Mouse (Mus musculus): ENCODE data around the gene Chpf.

Chpf gene

GRCm38 (mm10) chr1:75478916-75479634 is at the start of gene Chpf, which contains the start of gene Tmem198:
TSS of gene Chpf (minus strand) at chr1:75479307.
TSS of gene Tmem198 (plus strand) at chr1:75479532.
- peak; percentile 88 to 94 for DNase-seq (ENCODE audit: low spot score in 2 of 2)

DNA sequence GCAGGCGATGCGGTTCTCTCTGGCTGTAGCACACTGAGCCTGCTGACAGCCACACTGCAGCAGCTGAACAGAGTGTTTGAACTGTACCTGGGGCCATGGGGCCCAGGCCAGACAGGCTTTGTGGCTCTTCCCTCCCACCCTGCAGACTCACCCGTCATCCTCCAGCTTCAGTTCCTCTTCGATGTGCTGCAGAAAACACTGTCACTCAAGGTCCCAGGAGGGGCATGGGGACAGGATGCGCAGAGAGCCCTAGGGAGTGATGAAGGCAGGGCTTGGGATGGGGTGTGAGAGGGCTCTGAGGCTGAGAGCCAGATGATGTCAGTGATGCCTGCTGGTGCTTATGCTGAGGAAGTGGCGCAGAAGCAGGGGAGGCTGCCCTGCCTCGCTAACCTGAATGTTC is 45.6 kb upstream of the Chpf start:
- DNase-seq (ENCODE audit: low spot score in 2 of 2) = no peak

DNA sequence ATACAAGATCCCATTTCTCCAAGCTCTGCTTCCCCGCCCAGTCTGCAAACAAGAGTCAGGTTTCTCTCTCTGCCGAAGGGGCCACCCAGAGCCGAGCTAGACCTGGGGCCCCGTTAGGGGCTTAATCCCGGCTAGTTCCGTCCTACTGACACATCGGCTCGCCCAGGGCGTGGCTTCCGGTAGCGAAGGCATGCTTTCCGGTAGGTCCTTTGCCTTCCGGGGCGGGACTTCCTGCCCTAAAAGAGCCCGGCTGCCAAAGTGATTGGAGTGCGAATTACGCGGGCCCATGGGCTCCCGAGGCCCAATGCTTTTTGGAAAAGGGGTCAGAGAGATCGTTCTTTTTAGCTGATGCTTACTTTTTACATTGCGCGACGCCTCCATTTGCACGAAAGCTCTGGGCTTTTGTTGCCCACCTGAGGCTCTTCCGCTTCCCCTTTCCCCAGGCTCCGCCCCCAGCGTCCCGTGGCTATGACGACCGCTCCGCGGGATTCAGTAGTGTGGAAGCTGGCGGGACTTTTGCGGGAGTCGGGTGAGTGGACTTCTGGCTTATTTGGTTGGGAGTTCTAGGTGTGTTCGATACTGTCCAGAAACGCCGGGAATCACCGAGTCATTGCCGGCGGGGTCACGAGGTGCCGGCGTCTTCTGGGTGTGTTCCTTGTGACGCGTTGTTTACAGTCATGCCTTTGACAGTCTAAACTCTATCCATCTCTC is 42.4 kb upstream of the Chpf start, which contains the start of gene Stk11ip:
Stk11ip (plus strand) TSS at position 209 of the 711 bp plus-strand sequence.
- peak; percentile 90 to 93 for DNase-seq (ENCODE audit: low spot score in 2 of 2)

GRCm38 (mm10) chr1:75519576-75519975 is 40.5 kb upstream of the Chpf start:
- no peak for DNase-seq (ENCODE audit: low spot score in 2 of 2)

DNA sequence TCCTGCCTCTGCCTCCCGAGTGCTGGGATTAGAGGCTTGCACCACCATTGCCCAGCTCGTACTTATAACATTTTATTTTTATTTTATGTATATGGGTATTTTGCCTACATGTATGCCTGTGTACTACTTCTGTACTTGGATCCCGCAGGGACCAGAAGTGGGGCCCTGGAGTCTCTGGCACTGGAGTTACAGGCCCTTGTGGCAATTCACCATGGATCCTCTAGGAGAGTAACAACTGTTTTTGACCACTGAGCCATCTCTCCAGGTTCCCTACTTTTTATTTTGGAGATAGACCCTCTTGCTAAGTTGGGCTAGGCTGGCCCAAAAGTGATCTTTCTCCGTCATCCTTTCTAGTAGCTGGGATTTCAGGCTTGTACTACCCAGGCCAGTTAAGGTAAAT is 39.3 kb upstream of the Chpf start:
- DNase-seq (ENCODE audit: low spot score in 2 of 2) = no peak

DNA sequence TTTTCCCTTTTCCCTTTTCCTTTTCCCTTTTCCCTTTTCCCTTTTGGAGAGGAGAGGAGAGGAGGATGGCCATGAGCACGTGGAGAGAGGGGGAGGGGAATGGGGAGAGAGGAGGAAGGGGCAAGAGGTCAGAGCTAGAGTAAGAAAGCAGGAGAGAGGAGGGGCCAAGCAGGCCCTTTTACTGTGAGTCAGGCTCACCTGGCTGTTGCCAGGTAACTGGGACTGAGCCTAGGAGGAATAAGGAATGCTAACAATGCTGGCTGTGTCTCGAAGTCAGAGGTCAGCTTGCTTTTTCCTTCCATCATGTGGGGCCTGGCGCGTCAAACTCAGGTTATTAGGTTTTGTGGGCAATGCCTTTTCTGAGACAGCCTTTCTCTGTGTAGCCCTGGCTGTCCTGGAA is 38.9 kb upstream of the Chpf start:
- no peak for DNase-seq (ENCODE audit: low spot score in 2 of 2)

GRCm38 (mm10) chr1:75516703-75517380 is 37.7 kb upstream of the Chpf start:
- DNase-seq (ENCODE audit: low spot score in 2 of 2) = no peak

DNA sequence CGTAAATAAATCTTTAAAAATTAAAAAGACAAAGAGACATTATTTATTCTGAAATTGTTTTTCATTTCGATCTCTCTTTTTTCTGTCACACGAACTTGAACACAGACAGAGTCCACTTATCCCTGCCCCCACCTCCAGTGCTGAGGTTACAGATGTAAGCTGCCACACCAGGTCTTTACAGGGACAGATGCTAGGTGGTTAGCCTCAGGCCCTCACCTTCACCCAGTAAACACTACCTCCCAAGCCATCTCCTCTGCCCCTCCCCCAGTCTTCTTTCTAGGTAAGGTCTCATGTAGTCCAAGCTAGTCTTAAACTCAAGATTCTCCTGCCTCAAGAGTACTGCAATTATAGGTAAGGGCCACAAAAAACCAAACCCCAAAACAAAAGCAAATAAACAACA is 33.4 kb upstream of the Chpf start:
- DNase-seq (ENCODE audit: low spot score in 2 of 2) = no peak

GRCm38 (mm10) chr1:75511437-75512210 is 32.5 kb upstream of the Chpf start:
- DNase-seq (ENCODE audit: low spot score in 2 of 2) = no peak

DNA sequence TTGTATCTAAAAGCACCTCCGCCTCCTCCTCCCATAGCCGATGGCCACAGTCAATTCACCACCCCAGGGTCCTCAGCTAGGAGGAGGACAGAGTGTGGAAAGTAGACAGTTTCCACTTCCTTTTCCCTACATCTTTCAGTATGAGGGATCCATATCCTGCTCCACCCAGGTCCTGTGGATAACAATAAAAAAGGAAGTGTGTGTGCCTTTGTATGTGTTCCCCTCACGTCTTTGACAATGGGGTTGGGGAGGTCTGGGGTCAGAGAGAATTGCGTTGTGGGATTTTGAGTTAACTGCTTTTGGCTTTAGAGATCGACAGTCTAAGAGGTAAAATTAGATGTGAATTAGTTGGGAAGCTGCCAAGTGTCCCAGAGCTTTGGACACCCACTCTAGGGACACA is 31.0 kb upstream of the Chpf start:
- DNase-seq (ENCODE audit: low spot score in 2 of 2) = no peak

DNA sequence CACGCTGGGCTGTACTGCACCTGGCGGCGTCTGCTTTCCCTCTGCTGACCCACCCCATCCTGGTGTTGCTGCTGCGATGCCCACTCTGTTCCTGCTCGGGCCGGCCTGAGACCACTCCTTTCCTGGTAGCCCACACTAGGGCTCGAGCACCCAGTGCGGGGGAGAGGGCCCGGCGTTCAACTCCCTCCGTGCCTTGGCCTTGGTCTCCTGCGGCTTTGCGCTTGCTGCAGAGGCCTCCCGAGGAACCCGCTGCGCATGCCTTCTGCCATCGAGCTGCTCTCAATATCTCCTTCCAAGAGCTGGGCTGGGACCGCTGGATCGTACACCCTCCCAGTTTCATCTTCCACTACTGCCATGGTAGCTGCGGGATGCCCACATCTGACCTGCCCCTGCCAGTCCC is 30.5 kb upstream of the Chpf start:
- DNase-seq (ENCODE audit: low spot score in 2 of 2) = peak in 1 of 2 experiments; percentile 0

- DNase-seq (ENCODE audit: low spot score in 2 of 2) = peak in 1 of 2 experiments; percentile 4
These were observed 27.9 kb upstream of the Chpf start, which contains the start of gene Inha for GRCm38 (mm10) chr1:75507006-75507405. TSS of gene Inha (plus strand) at chr1:75507077.

DNA sequence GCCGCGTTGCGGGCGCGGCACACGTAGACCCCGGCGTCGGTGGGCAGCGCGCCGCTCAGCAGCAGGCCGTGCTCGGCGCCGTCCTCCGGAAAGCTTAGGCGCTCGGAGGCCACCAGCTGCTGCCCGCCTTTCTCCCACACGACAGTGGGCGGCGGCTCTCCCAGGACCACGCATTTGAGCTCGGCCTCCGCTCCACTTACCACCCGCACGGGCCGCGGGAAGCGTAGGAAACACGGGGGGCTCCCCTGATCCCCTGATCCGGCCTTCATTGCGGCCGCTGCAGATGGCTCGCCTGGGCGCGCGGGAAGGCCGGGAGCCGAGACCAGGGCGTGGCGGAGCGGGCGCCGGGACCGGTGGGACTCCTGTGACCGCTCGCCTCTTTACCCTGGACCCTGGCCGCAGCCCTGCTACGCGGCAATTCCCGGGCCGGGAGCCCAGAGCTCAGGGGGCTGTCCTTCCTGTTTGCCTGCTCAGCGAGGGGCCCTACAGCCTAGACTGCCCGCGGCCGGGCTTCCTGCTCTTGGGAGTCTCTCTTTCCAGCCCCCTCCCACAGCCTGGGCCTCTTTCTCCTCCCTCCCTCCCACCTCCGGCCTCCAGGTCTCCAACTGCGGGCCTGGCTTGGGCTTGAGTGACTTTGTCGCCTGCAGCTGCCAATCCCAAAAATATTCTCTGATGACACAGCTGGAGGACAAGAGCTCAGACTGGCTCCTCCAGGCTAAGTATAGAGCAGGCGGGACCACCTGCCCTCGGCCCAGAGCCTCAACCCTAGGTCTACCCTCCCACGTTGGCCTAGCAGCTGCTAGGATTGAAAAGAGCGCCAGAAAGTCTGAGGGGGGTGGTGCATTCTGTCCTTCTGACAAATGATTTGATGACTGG is 27.1 kb upstream of the Chpf start, which contains the start of gene Obsl1:
Obsl1 (minus strand) TSS at position 497 of the 876 bp plus-strand sequence.
- peak; percentile 42 to 63 for DNase-seq (ENCODE audit: low spot score in 2 of 2)

- DNase-seq (ENCODE audit: low spot score in 2 of 2) = peak; percentile 53 to 55
These were observed 26.2 kb upstream of the Chpf start for GRCm38 (mm10) chr1:75505159-75505955.

- DNase-seq (ENCODE audit: low spot score in 2 of 2) = no peak
These were observed 25.3 kb upstream of the Chpf start for GRCm38 (mm10) chr1:75504256-75505045.

DNA sequence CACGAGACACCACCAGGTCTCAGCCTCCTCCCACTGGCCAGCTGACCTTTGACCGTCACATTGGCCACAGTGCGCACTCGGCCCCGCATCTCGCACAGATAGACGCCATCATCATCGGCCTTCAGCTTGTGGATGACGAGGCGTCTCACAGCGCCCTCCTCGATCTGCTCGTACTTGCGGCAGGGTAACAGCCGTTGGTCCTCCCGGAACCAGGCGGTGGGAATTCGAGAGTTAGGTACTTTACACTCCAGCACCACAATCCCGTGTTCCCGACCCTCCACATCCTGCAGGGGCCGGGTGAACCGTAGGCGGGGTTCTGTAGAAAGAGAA is 24.5 kb upstream of the Chpf start:
- DNase-seq (ENCODE audit: low spot score in 2 of 2) = no peak

GRCm38 (mm10) chr1:75502945-75503650 is 24.0 kb upstream of the Chpf start:
- DNase-seq (ENCODE audit: low spot score in 2 of 2) = no peak

DNA sequence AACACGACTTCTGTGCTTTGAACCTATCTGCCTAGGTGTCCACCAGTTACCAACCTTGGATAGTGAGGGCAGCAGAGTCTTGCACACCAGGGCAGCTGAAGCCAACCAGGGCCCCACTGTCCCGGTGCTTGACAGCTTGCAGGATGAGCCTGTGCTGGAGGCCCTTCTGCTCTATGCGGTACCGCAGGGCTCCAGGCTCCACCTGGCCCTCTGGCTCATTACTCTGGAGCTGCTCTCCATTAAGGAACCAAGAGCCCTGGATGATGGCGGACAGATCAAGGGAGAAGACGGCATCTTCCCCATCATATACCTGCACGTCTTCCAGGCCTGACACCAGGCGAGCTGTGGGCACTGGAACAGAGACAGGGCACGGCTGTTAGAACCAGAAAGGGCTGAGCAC is 22.8 kb upstream of the Chpf start:
- DNase-seq (ENCODE audit: low spot score in 2 of 2) = no peak
